Mouse (Mus musculus) heart, adult 2 months (tissue): ENCODE data around the gene Zfp677. TPM values are rescaled to one million over a fixed set of nuclear protein-coding genes. Genes with fewer than 3 reads are reported as not detected.
A peak's percentile ranks its signal among the peaks of the same experiment; 100 is the strongest.
"Not testable (repeated sequence)": the region's sequence is repeated elsewhere in the genome, so short reads cannot be mapped to it uniquely, and the experiment has no call there.

Source experiments
- DNase-seq, 2 experiments: peaks; one replicate each; pipeline ENCODE4 v3.0.0; 2021
- H3K27ac ChIP-seq: fragments of 200-600 bp; 2 replicates; pipeline ENCODE4 v1.8.1; 2022
- H3K27me3 ChIP-seq: fragments of 200-500 bp; 2 replicates; pipeline ENCODE4 v1.6.1; 2012; ENCODE audit warnings: mild to moderate bottlenecking, low read length, inconsistent platforms, mixed read lengths; ENCODE audit not compliant: control insufficient read depth, insufficient read depth
- H3K36me3 ChIP-seq: fragments of 200-500 bp; 2 replicates; pipeline ENCODE4 v1.6.1; 2012; ENCODE audit warnings: low read length, inconsistent platforms; ENCODE audit not compliant: control insufficient read depth, insufficient read depth
- H3K4me1 ChIP-seq: fragments of 200-500 bp; 2 replicates; pipeline ENCODE4 v1.6.1; 2011; ENCODE audit warnings: low read length; ENCODE audit not compliant: control insufficient read depth, insufficient read depth
- H3K4me3 ChIP-seq: fragments of 200-600 bp; 2 replicates; pipeline ENCODE4 v1.8.1; 2022
- H3K79me2 ChIP-seq: fragments of 200-500 bp; replicated peaks from 2 replicates; pipeline ENCODE4 v1.6.1; 2012; ENCODE audit warnings: mild to moderate bottlenecking, inconsistent platforms, low read length, moderate library complexity, mixed read lengths; ENCODE audit not compliant: control insufficient read depth, insufficient read depth
- H3K9ac ChIP-seq: fragments of 200-500 bp; 2 replicates; pipeline ENCODE4 v1.6.1; 2012; ENCODE audit warnings: low read depth, mild to moderate bottlenecking, control low read depth, inconsistent platforms, low read length, mixed read lengths
- CTCF ChIP-seq: fragments of 200-600 bp; IDR thresholded peaks from 2 replicates; pipeline ENCODE4 v1.8.1; 2022; ENCODE audit warnings: antibody characterized with exemption, mild to moderate bottlenecking, moderate library complexity
- EP300 ChIP-seq: fragments of 200-500 bp; IDR thresholded peaks from 2 replicates; pipeline ENCODE4 v1.6.1; 2011; ENCODE audit warnings: low read depth, low read length, control low read depth; ENCODE audit not compliant: insufficient read depth
- POLR2A ChIP-seq: fragments of 200-500 bp; IDR thresholded peaks from 2 replicates; pipeline ENCODE4 v1.6.1; 2011; ENCODE audit warnings: mild to moderate bottlenecking, low read depth, low read length, control low read depth; ENCODE audit not compliant: insufficient read depth
- WGBS: fragments of 180-500 bp; shearing (Covaris S2); methylation state at CpG from one replicate; pipeline ENCODE4 v1.1.7; 2018; 5-methylcytosine and 5-hydroxymethylcytosine counted together
- intact Hi-C: fragments of 180-260 bp; cut with DNase I; formaldehyde crosslinking; loops from one replicate; pipeline ENCODE4 v1.15.1; 2025
- polyA plus RNA-seq: library from polyadenylated mRNA; depleted of rRNA; stranded (reverse); fragments of >200 nt; gene quantifications from 2 replicates; pipeline ENCODE4 v1.2.3, GENCODE M21; 2012; rRNA removed
- total RNA-seq, 2 experiments: library from RNA; stranded (reverse); gene quantifications; 2 replicates each; pipeline ENCODE4 v1.2.3; 2021

The Zfp677 gene
- total and polyA plus RNA-seq, 3 experiments: 0.25 to 0.89 (median 0.86) TPM

- Histone ChIP-seq H3K27ac (peak within 1 kb of the TSS; percentile 79), H3K79me2 (no peaks in the 10 kb centered on the region), H3K36me3 (no peaks in the 10 kb centered on the region), H3K4me1 (0 out of 2 replicates have a peak, but pooled peaks cover 1% of the 10 kb centered on the region), H3K9ac (peak within 1 kb of the TSS; percentile 78), H3K4me3 (peak within 1 kb of the TSS; percentile 61), H3K27me3 (no peaks in the 10 kb centered on the region)
- DNase-seq: peak; percentile 75 to 81
- TF ChIP-seq CTCF (peak; percentile 96; the same call in 1 of the 2 replicates), POLR2A (peak; percentile 57; the same call in 1 of the 2 replicates), EP300 (no peak)
- under 1% methylated on average over 22 of the region's 22 CpGs for WGBS
- intact Hi-C loops: loop anchor here (1.0 to 2.0 kb wide), 3 partner anchors 28 to 151 kb away; partner anchors contain the start of gene Zfp51
These were observed 39.4 kb downstream of the Zfp677 start, which contains the start of gene Zfp54 for GRCm38 (mm10) chr17:21422664-21423599. Gene Zfp54, plus strand, starts transcription at chr17:21423227.

- H3K4me3 ChIP-seq, H3K4me1 ChIP-seq, H3K27ac ChIP-seq, H3K79me2 ChIP-seq, H3K27me3 ChIP-seq, intact Hi-C loops, H3K36me3 ChIP-seq, H3K9ac ChIP-seq, DNase-seq: not testable (repeated sequence)
- WGBS: 75% methylated on average over 9 of the region's 9 CpGs
These were observed 55.4 kb downstream of the Zfp677 start for GRCm38 (mm10) chr17:21438806-21439400.

Other genes starting within 250 kb of the Zfp677 start
- gene Vmn1r234, start 157.7 kb upstream of the Zfp677 start, total RNA-seq: not detected
- not detected in 2 replicates for gene Vmn1r234, start 157.7 kb upstream of the Zfp677 start, polyA plus RNA-seq
- not detected for gene Vmn1r235, start 127.3 kb upstream of the Zfp677 start, total RNA-seq
- not detected in 2 replicates for gene Vmn1r235, start 127.3 kb upstream of the Zfp677 start, polyA plus RNA-seq
- gene Vmn1r236, start 100.8 kb upstream of the Zfp677 start, total RNA-seq: not detected
- not detected in 2 replicates for gene Vmn1r236, start 100.8 kb upstream of the Zfp677 start, polyA plus RNA-seq
- gene Vmn1r237, start 71.9 kb upstream of the Zfp677 start, total RNA-seq: not detected
- not detected in 2 replicates for gene Vmn1r237, start 71.9 kb upstream of the Zfp677 start, polyA plus RNA-seq
- gene Zfp54, start 39.5 kb downstream of the Zfp677 start, total RNA-seq: 1 to 10 TPM in 1 of 2 experiments, under 1 TPM in 1; 0.59 to 1.0 TPM
- 0.39 and 0.64 TPM in 2 replicates for gene Zfp54, start 39.5 kb downstream of the Zfp677 start, polyA plus RNA-seq
- 1 to 10 TPM; 6.3 to 8.5 TPM for gene Zfp51, start 66.6 kb downstream of the Zfp677 start, total RNA-seq
- 1.5 and 3.7 TPM in 2 replicates for gene Zfp51, start 66.6 kb downstream of the Zfp677 start, polyA plus RNA-seq
- gene Zfp53, start 105.2 kb downstream of the Zfp677 start, total RNA-seq: 1 to 10 TPM; 2.0 to 2.5 TPM
- 0.55 and 1.0 TPM in 2 replicates for gene Zfp53, start 105.2 kb downstream of the Zfp677 start, polyA plus RNA-seq
- gene Zfp52, start 151.8 kb downstream of the Zfp677 start, total RNA-seq: 1 to 10 TPM; 3.5 to 5.9 TPM
- 1.1 and 1.9 TPM in 2 replicates for gene Zfp52, start 151.8 kb downstream of the Zfp677 start, polyA plus RNA-seq
- 1 to 10 TPM; 2.7 to 3.7 TPM for gene Zfp948, start 183.3 kb downstream of the Zfp677 start, total RNA-seq
- 1.2 and 3.0 TPM in 2 replicates for gene Zfp948, start 183.3 kb downstream of the Zfp677 start, polyA plus RNA-seq